Comparison of ENCODE assay signal across 9 mouse cellular contexts in the genomic region with DNA sequence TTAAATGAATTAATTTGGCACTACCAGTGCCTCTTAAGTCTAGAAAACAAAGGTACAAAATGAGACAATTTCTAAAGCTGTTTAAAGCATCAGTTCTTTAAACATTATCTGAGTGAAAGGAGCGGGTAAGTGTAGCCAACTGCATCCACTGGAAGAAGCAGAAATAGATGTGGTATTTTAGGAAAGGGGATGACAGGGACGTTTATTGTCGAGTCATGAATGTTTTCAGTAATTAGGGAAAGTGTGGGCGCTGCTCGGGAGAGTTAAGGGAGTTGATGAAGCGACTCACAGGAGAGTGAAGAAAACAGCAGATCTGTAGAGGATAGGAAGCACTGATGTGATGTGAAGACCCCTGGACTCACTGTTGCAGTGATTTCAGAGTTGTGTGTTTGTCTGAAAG.
"Had no signal": no experiment of that assay in that cellular context is flagged by ENCODE, and none has a peak within 500 bp of the region (broad histone marks: within the 10 kb centered on the region; RNA-seq: fewer than 3 reads in every experiment).

No protein-coding gene starts in this region.

- DNase-seq: kidney, adult 2 months; kidney, postnatal 14 days; lung, adult 18-20 months; lung, postnatal 36 days; midbrain, embryonic 14.5 days; right cerebral cortex, postnatal 14 days; thymus, adult 18-20 months; thymus, postnatal 14 days had no signal

- ATAC-seq: intestine, embryonic 16.5 days had no signal
